Mouse (Mus musculus) heart, embryonic 13.5 days (tissue): Measurements from ENCODE around the gene Tomm70a. TPM values are rescaled to one million over a fixed set of nuclear protein-coding genes. Genes with fewer than 3 reads are reported as not detected.

Experiments used
- ATAC-seq: fragments of 200-750 bp; cut with Nextera tagmentation; 2 replicates; pipeline ENCODE4 v1.8.0; 2017; ENCODE audit warnings: moderate TSS enrichment; ENCODE audit not compliant: insufficient number of reproducible peaks, low FRiP score, low TSS enrichment; ENCODE audit errors: extremely low read depth
- H3K27ac ChIP-seq: fragments of 300-500 bp; sonication (generic); replicated peaks from 2 replicates; pipeline ENCODE4 v1.5.1; 2015; ENCODE audit warnings: moderate library complexity, mild to moderate bottlenecking, inconsistent platforms
- H3K27me3 ChIP-seq: fragments of 300-500 bp; sonication (generic); replicated peaks from 2 replicates; pipeline ENCODE4 v1.6.1; 2015; ENCODE audit warnings: mild to moderate bottlenecking, inconsistent platforms
- H3K36me3 ChIP-seq: fragments of 300-500 bp; sonication (generic); 2 replicates; pipeline ENCODE4 v1.6.1; 2015; ENCODE audit warnings: mild to moderate bottlenecking, inconsistent platforms
- H3K4me1 ChIP-seq: fragments of 300-500 bp; sonication (generic); 2 replicates; pipeline ENCODE4 v1.6.1; 2015; ENCODE audit warnings: inconsistent platforms
- H3K4me2 ChIP-seq: fragments of 300-500 bp; sonication (generic); 2 replicates; pipeline ENCODE4 v1.6.1; 2015; ENCODE audit warnings: inconsistent platforms, mild to moderate bottlenecking, moderate library complexity
- H3K4me3 ChIP-seq: fragments of 300-500 bp; sonication (generic); 2 replicates; pipeline ENCODE4 v1.5.1; 2015; ENCODE audit warnings: moderate library complexity, mild to moderate bottlenecking, inconsistent platforms
- H3K9ac ChIP-seq: fragments of 300-500 bp; sonication (generic); 2 replicates; pipeline ENCODE4 v1.6.1; 2015; ENCODE audit warnings: inconsistent platforms, mild to moderate bottlenecking, moderate library complexity
- H3K9me3 ChIP-seq: fragments of 300-500 bp; sonication (generic); 2 replicates; pipeline ENCODE4 v1.6.1; 2016; ENCODE audit warnings: inconsistent platforms
- WGBS: fragments of 180-500 bp; shearing (Covaris S2); methylation state at CpG from one replicate; pipeline ENCODE4 v1.1.7; 2015; ENCODE audit warnings: mixed read lengths; 5-methylcytosine and 5-hydroxymethylcytosine counted together
- polyA plus RNA-seq: library from polyadenylated mRNA; unstranded; fragments of >200 nt; fragmentation: Nextera tagmentation; extraction: Ambion mirVana; gene quantifications from 2 replicates; pipeline ENCODE4 v1.2.1, GENCODE M21; 2015

The Tomm70a gene
- 35.6 and 36.7 TPM in 2 replicates for polyA plus RNA-seq

- H3K27me3 ChIP-seq, result peaks cover 8% of the 10 kb centered on the region; the same call in 1 of the 2 replicates
- WGBS, result under 1% methylated on average over 37 of the region's 37 CpGs
- H3K36me3 ChIP-seq, result no peaks in the 10 kb centered on the region
Measured at GRCm38 (mm10) chr16:57120913-57121815, at the start of gene Tomm70a. Gene Tomm70a, plus strand, starts transcription at chr16:57121703.

GRCm38 (mm10) chr16:57075986-57076385, 45.5 kb upstream of the Tomm70a start:
- Histone ChIP-seq H3K9ac (no peak overlapping the region), H3K27me3 (no peaks in the 10 kb centered on the region), H3K9me3 (no peaks in the 10 kb centered on the region), H3K4me1 (no peaks in the 10 kb centered on the region), H3K4me2 (no peak overlapping the region), H3K36me3 (no peaks in the 10 kb centered on the region), H3K27ac (no peak overlapping the region), H3K4me3 (no peak overlapping the region)
- whole genome bisulfite sequencing, result 52% methylated on average over 7 of the region's 7 CpGs
- no peak for ATAC-seq

More at GRCm38 (mm10) chr16:57120913-57121815, at the start of gene Tomm70a:
- peak within 1 kb of the TSS; percentile 99 for H3K4me3 ChIP-seq
- H3K4me2 ChIP-seq, result peak within 1 kb of the TSS; percentile 83
- H3K4me1 ChIP-seq, result peaks cover 26% of the 10 kb centered on the region
- H3K9me3 ChIP-seq, result no peaks in the 10 kb centered on the region
- H3K9ac ChIP-seq, result peak within 1 kb of the TSS; percentile 99
- H3K27ac ChIP-seq, result peak within 1 kb of the TSS; percentile 95
- ATAC-seq, result peak; percentile 97

GRCm38 (mm10) chr16:57079577-57079976, 41.9 kb upstream of the Tomm70a start:
- H3K4me1 ChIP-seq, result no peaks in the 10 kb centered on the region
- no peaks in the 10 kb centered on the region for H3K9me3 ChIP-seq
- no peak for ATAC-seq
- WGBS, result 73% methylated on average over 4 of the region's 4 CpGs
- H3K27me3 ChIP-seq, result no peaks in the 10 kb centered on the region
- no peaks in the 10 kb centered on the region for H3K36me3 ChIP-seq
- H3K4me2 ChIP-seq, result no peak overlapping the region
- no peak overlapping the region for H3K9ac ChIP-seq
- H3K27ac ChIP-seq, result no peak overlapping the region
- no peak overlapping the region for H3K4me3 ChIP-seq

GRCm38 (mm10) chr16:57092460-57092859, 29.0 kb upstream of the Tomm70a start:
- no peak overlapping the region for H3K9ac ChIP-seq
- H3K36me3 ChIP-seq, result no peaks in the 10 kb centered on the region
- H3K27ac ChIP-seq, result no peak overlapping the region
- no peaks in the 10 kb centered on the region for H3K4me1 ChIP-seq
- H3K4me3 ChIP-seq, result no peak overlapping the region
- H3K27me3 ChIP-seq, result no peaks in the 10 kb centered on the region
- H3K4me2 ChIP-seq, result no peak overlapping the region
- no peak for ATAC-seq
- no peaks in the 10 kb centered on the region for H3K9me3 ChIP-seq
- WGBS, result 40% methylated on average over 4 of the region's 4 CpGs

- H3K4me1 ChIP-seq, result no peaks in the 10 kb centered on the region
- WGBS, result 54% methylated on average over 6 of the region's 6 CpGs
Measured at GRCm38 (mm10) chr16:57092911-57093605, 28.4 kb upstream of the Tomm70a start.

GRCm38 (mm10) chr16:57098468-57099144, 22.9 kb upstream of the Tomm70a start:
- no peak for ATAC-seq
- WGBS, result 56% methylated on average over 7 of the region's 7 CpGs

More at GRCm38 (mm10) chr16:57092911-57093605, 28.4 kb upstream of the Tomm70a start:
- Histone ChIP-seq H3K9me3 (no peaks in the 10 kb centered on the region), H3K27me3 (no peaks in the 10 kb centered on the region), H3K36me3 (no peaks in the 10 kb centered on the region), H3K27ac (no peak overlapping the region), H3K9ac (no peak overlapping the region), H3K4me2 (no peak overlapping the region), H3K4me3 (no peak overlapping the region)
- no peak for ATAC-seq

GRCm38 (mm10) chr16:57099572-57100237, 21.8 kb upstream of the Tomm70a start:
- Histone ChIP-seq H3K4me1 (no peaks in the 10 kb centered on the region), H3K4me3 (no peak overlapping the region), H3K9me3 (no peaks in the 10 kb centered on the region), H3K27me3 (no peaks in the 10 kb centered on the region), H3K27ac (no peak overlapping the region), H3K4me2 (no peak overlapping the region), H3K9ac (no peak overlapping the region), H3K36me3 (no peaks in the 10 kb centered on the region)
- no peak for ATAC-seq
- 68% methylated on average over 5 of the region's 5 CpGs for WGBS

More at GRCm38 (mm10) chr16:57098468-57099144, 22.9 kb upstream of the Tomm70a start:
- no peak overlapping the region for H3K4me3 ChIP-seq
- H3K4me2 ChIP-seq, result no peak overlapping the region
- no peaks in the 10 kb centered on the region for H3K4me1 ChIP-seq
- H3K9ac ChIP-seq, result no peak overlapping the region
- H3K9me3 ChIP-seq, result no peaks in the 10 kb centered on the region
- H3K27ac ChIP-seq, result no peak overlapping the region
- H3K36me3 ChIP-seq, result no peaks in the 10 kb centered on the region
- no peaks in the 10 kb centered on the region for H3K27me3 ChIP-seq

GRCm38 (mm10) chr16:57101174-57101573, 20.3 kb upstream of the Tomm70a start:
- no peaks in the 10 kb centered on the region for H3K4me1 ChIP-seq
- no peaks in the 10 kb centered on the region for H3K36me3 ChIP-seq
- WGBS, result 79% methylated on average over 1 of the region's 1 CpGs
- H3K4me3 ChIP-seq, result no peak overlapping the region
- no peaks in the 10 kb centered on the region for H3K27me3 ChIP-seq
- no peak overlapping the region for H3K4me2 ChIP-seq
- no peak overlapping the region for H3K27ac ChIP-seq
- H3K9ac ChIP-seq, result no peak overlapping the region
- ATAC-seq, result no peak
- no peaks in the 10 kb centered on the region for H3K9me3 ChIP-seq

GRCm38 (mm10) chr16:57106185-57106960, 15.1 kb upstream of the Tomm70a start:
- Histone ChIP-seq H3K4me2 (no peak overlapping the region), H3K4me1 (no peaks in the 10 kb centered on the region), H3K9ac (no peak overlapping the region), H3K27ac (no peak overlapping the region), H3K27me3 (no peaks in the 10 kb centered on the region), H3K4me3 (no peak overlapping the region), H3K36me3 (no peaks in the 10 kb centered on the region), H3K9me3 (no peaks in the 10 kb centered on the region)
- ATAC-seq, result no peak
- 62% methylated on average over 5 of the region's 5 CpGs for WGBS

GRCm38 (mm10) chr16:57116066-57116465, 5.4 kb upstream of the Tomm70a start:
- H3K27ac ChIP-seq, result no peak overlapping the region
- H3K36me3 ChIP-seq, result no peaks in the 10 kb centered on the region
- ATAC-seq, result no peak

More at GRCm38 (mm10) chr16:57116066-57116465, 5.4 kb upstream of the Tomm70a start:
- H3K4me3 ChIP-seq, result no peak overlapping the region
- H3K9ac ChIP-seq, result no peak overlapping the region
- no peaks in the 10 kb centered on the region for H3K4me1 ChIP-seq
- no peaks in the 10 kb centered on the region for H3K9me3 ChIP-seq
- H3K27me3 ChIP-seq, result peaks cover 8% of the 10 kb centered on the region; the same call in 1 of the 2 replicates
- no peak overlapping the region for H3K4me2 ChIP-seq
